Mouse (Mus musculus): ENCODE results near the gene Cep164.
A peak's percentile ranks its signal among the peaks of the same experiment; 100 is the strongest.
"Not testable (repeated sequence)": the region's sequence is repeated elsewhere in the genome, so short reads cannot be mapped to it uniquely, and the experiment has no call there.

Cep164 gene

GRCm38 (mm10) chr9:45787547-45787946 lies 40.9 kb downstream of the Cep164 start:
- DNase-seq (ENCODE audit: low read depth), result no peak

DNA sequence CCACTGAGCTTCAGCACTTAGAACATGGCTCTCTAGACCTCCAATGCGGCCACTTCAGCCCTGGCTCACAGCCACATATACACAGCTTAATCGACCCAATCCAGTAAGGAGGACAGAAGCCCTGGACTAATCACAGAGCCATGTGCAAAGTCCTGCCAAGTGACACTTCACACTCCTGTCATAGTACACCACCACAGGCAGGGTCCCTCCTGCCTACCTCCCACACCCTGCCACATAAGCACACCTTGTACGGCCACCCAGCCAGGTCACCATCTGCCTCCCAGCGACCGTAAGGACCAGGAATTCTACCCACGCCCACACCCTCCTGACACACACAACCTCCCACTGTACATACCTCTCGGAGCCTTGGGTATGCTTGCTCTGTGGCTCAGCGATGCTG lies 41.4 kb downstream of the Cep164 start:
- DNase-seq (ENCODE audit: low read depth), result no peak

- DNase-seq (ENCODE audit: low read depth), result no peak
Observed at GRCm38 (mm10) chr9:45783249-45784069, 45.0 kb downstream of the Cep164 start.

GRCm38 (mm10) chr9:45779201-45779600 lies 49.3 kb downstream of the Cep164 start:
- no peak for DNase-seq (ENCODE audit: low read depth)

- DNase-seq (ENCODE audit: low read depth), result not testable (repeated sequence)
Observed at GRCm38 (mm10) chr9:45776176-45776575, 52.3 kb downstream of the Cep164 start.

DNA sequence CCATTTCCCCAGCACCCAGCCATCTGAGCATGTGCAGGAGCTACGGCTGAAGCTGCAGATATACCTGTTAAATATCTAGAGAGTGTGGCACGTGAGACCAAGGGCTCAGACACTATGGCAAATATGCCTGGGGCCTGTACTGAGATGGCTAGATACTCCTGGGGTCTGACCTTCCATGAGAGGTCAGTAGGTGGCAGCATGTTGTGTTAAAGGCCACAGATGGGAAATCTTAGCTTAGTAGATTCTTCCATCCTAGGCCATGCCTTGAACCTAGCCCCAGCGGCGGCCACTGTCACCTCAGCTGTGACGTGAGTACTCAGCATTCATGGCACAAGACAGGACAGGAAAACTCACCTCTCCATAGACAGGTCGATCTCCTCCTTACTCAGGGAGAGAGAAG lies 54.4 kb downstream of the Cep164 start:
- DNase-seq (ENCODE audit: low read depth), result no peak

GRCm38 (mm10) chr9:45769596-45769995 lies 58.9 kb downstream of the Cep164 start:
- no peak for DNase-seq (ENCODE audit: low read depth)

DNA sequence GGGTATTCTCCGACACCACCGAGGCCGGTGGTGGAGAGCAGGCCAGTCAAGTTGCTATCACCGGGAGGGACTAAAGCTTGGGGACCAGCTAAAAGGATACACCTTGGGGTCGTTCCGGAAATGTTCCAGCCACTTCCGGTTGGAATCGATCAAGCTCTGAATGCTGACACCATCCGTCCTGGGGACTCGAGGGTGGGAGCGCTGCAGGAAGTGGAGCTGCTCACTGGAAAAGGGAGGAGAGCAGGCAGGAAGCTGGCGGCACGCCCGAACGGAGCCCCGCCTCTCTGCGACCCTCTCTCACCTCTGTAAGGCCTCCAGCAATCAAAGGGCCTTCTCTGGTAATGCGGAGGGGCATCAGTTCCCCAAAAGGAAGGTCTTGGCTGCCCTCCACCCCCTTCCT lies 60.1 kb downstream of the Cep164 start:
- no peak for DNase-seq (ENCODE audit: low read depth)

- DNase-seq (ENCODE audit: low read depth), result no peak
Observed at GRCm38 (mm10) chr9:45767155-45767554, 61.3 kb downstream of the Cep164 start.

DNA sequence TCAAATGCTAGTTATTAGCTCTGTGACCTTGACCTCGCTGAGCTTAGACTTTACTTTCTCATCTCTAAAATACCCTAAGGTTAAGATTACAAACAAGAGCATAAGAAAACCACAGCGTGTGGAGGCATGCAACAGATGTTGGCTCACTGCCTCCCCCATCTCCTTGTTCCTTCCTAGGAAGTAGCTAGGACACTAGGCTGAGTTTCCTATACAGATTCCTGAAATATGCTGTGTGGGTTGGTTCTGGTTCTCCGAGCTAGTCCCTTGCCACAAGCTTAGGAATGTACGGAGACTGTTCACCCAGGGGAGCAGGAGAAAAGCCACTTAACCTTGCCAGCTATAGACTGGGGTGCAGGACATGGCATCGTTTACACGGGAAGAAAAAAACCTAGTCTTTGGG lies 62.3 kb downstream of the Cep164 start:
- DNase-seq (ENCODE audit: low read depth), result no peak

GRCm38 (mm10) chr9:45754452-45755091 lies 73.9 kb downstream of the Cep164 start:
- DNase-seq (ENCODE audit: low read depth), result peak; percentile 40

DNA sequence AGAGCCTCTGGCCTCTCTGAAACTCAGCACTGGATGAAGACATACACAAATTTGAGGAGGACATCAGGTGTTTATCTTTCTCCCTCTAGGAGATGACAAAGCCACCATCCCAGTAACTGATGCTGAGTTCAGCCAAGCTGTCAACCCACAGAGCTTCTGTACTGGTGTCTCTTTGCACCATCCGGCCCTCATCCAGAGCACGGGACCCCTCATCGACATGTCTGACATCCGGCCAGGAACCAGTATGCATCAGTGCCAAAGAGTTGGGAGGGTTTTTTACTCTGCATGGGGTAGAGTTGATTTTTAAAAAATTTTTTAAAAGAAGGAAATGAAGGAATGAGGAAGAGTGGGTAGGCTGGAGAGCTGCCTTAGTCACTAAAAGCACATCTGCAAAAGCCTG lies 78.6 kb downstream of the Cep164 start:
- no peak for DNase-seq (ENCODE audit: low read depth)

- DNase-seq (ENCODE audit: low read depth), result peak; percentile 14
Observed at GRCm38 (mm10) chr9:45745451-45745850, 83.0 kb downstream of the Cep164 start.

GRCm38 (mm10) chr9:45740584-45740980 lies 87.9 kb downstream of the Cep164 start:
- DNase-seq (ENCODE audit: low read depth), result no peak

DNA sequence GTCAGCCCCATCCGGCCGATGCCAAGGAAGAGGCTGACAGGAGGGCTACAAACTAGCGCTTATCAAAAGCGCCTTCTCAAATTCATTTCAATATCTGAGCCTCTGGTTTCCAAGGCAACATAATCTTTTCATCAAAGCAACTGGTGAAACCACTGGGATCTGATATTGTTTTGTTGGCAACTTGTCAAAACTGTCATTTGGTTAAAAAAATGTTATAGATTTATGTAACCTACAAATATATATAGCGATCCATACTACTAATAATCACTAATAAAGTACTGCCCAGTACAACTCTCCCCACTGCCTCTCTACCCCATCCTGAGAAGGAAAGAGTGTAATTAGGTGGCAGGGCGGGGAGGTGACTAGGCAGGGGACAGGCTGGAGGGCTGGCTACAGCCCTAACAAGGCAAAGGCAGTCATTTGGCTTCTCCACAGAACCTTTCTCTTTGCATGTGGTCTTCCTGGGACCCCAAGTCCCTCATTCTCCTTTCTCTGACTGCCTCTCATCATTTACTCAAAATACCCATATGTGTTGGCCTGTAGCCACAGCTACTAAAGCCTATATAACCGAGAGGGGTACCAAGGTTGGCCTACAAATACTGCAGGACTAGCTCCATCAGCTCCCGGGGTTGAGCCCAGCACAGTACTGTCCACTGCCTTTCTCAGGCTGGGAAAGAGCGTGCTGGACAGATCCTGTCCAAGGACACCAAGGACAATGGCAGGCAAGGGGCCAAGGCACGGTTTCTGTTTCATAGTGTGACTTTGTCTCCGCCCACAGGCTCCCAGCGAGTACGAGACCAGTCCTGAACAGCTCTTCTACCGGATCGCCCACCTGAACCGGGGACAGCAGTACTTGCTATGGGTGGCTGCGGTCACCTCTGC lies 88.5 kb downstream of the Cep164 start:
- DNase-seq (ENCODE audit: low read depth), result no peak

DNA sequence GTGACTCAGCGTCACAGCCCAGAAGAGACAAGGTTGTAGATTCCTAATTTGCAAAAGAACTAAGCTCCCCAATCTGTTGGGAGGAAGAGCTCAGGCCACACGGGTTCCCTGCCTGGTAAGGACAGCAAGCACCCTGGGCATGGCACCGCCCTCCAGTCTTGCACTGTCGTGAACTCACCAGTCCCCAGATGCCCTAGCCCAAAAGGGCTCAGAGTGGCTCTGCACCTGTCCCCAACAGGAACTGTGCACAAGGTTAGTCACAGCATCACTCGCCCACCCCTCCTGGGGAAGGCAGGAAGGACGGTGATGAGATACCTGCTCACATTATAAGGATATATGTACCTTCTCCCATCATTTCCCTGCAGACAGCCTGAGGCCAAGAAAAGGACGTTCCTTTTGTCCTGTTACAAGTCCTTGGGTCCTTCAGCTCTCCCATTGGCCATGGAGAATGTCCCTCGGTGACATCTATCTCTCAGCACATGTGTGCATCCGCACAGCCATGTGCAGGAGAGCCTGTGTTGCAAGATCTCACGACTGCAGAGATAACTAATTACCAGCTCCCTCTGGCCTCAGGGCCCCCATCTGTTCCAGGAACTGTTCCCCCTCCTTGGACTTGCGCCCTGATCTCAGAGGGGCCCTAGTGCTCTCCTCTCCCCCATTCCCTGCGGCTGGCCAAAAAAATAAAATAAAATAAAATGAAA lies 89.3 kb downstream of the Cep164 start:
- DNase-seq (ENCODE audit: low read depth), result no peak

DNA sequence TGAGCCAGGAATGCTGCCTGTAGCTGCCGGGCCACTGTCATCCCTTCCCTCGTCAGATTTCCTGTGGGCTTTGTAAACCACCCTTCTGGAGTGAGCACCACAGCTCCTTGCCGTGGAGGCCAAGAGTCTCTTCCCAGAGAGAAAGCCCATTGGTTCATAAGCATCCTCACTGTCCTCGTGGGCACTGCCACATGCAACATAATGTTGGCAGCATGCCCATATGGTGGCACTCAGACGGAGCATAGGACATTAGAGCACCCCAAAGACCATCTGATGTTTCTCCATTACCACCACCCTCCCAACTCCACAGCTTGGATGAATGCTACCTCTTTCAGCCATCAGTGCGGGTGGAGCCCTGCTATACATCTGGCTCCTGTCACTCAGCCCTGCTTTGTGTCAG lies 95.2 kb downstream of the Cep164 start:
- DNase-seq (ENCODE audit: low read depth), result no peak

- DNase-seq (ENCODE audit: low read depth), result no peak
Observed at GRCm38 (mm10) chr9:45731851-45732250, 96.6 kb downstream of the Cep164 start.

- no peak for DNase-seq (ENCODE audit: low read depth)
Observed at GRCm38 (mm10) chr9:45719997-45720396, 108.5 kb downstream of the Cep164 start.
